Mouse (Mus musculus) kidney, adult 9 months (tissue): ENCODE results near the gene Ada.

ENCODE experiments used
- DNase-seq: peaks from one replicate; pipeline ENCODE4 v3.0.0; 2022

The Ada gene

DNA sequence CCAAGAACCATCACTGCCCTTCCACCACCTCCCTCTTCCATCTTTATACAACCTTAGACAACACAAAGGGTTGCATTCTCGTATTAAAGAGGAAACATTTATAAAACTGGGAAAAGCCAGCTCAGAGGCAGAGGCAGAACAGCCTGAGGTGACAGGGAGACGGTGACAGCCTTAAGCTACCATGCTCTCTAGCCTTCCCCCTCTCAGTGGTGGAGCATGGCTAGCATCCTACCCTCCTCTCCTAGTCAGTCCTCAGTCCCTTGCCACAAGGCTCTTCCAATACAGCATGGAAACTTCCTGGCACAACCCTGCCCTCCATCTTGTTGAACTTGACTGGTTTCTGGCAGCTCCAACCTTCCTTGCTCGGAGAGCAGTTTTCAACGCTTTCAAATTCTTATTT lies 21.7 kb downstream of the Ada start:
- DNase-seq = no peak

DNA sequence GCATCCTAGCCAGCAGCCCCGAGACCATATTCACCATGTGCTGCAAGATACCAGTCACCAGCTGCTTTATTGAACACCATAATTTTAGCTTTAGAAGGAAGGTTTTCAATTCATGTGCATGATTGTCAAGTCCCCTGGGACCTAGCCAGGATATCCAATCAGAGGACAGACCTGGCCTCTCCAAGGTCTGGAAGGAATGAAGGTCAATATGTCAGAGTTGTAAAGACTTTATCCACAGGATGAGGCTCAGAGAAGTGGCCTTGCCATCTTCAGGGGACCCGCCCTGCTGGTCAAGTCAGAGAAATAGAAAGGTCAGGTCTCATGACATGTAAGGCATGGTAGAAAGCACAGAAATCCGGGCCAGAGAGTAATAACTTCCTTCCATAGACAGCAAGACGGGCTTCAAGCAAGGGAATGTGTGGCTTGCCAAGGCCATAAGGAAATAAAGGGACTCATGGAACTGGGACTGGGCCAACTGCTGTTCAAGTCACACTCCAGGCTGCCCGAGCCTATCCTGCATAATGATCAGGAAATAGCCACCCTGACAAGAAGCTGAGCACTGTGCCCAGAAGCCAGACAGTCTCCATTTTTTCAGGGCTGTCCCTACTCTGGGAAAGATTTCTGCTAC lies 23.2 kb downstream of the Ada start:
- peak; percentile 58 for DNase-seq

DNA sequence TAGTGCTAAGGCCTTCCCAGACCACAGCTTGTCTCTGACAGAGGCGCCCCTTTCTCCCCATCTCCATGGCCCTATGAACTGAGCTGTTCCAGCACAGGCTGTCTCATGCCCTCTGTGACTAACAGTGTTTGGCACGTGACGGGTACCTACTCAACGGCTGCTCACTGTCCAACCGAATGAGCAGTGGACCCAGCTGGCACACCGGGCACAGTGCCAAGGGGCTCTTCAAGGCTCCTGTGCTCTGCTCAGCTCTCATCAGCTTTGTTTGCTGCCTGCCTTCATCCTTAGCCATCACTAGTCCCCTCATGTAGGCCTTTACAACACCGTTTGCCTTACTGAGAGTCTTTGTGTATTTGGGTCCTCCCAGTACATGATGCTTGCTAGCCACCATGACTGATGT lies 27.5 kb downstream of the Ada start:
- DNase-seq = no peak

DNA sequence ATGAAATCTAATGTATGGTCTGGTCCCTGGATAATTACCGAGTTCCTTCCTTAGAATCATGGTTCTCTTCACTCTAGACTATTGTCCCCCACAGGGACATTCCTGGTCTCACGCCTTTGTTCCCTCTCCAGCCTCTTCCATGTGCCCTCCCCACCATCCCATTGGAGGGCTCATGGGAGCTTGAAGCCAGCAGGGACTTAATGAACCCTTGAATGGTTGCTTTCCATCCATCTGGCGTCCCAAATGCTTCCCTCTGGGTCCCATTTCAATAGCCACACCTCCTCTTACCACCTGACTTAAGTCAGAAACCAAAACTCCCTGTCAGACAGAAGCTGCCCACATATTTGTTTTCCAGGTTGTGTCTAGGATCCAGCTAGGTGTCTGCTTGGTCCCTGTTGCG lies 30.4 kb downstream of the Ada start:
- no peak for DNase-seq

DNA sequence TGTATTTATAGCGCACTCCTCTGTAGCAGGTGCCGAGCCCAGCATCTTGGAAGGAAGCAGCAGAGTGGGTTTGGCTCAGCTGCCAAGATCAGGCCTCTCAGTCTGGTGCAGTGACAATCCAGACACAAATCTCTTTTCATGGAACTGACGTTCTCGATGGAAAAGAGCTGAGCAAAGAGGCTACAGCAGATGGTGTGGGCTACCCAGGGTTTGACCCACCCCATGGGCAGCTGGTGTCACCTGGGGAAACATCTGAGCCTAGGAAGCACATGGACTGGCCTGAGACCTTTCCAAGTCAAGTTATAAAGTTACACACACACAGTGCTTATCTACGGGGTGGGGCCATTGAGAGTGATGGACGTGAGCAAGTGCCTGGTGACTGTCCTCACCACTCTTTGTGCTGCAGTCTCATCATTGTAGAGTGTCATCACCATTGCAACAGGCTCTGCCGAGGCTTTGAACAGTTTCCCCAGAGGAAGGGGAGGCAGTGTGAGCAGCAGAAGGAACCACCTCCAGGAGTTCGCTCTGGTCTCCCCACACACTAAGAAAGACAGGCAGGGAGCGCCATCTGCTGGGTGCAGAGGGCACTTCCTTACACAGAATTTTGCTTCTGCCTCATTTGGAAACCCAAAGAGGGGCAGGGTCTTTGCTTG lies 31.0 kb downstream of the Ada start:
- peak; percentile 71 for DNase-seq

DNA sequence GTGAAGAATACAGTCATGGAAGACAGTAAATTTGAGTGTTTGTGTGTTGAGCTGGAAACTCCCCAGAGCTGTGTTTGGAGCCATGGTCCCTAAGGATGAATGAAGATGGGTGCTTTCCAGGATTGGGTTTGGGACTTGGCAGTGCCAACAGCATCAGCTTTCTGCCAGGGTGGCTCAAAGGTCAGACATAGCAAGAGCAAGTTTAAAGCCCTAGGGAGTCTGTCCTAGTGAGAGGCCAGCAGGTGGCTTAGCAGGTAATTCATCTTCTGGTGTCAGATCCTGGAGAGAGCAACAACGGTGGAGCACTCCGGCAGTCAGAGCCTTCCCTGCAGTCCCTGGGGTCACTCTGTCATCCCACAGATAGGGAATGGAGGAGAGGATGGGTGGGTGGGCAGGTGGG lies 31.5 kb downstream of the Ada start:
- peak; percentile 57 for DNase-seq

DNA sequence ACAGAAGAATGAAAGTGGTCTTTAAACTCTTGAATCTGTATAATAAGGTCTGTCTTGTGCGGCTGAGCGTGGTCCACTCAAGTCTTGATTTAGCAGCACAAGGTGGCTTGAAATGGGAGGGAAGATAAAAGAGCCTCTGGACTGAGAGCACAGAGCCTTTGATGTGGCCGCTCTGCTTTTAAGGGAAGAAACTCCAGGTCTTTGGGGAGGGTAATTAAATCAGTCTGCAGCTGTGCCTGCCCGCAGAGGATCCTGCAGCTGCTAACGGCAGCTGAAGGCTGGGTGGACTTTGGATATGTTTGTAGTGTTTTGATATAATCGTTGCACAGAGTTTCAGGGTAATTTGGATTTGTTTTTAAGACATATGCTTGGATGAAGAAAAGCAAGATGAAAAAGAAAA lies 33.2 kb downstream of the Ada start:
- DNase-seq = no peak

DNA sequence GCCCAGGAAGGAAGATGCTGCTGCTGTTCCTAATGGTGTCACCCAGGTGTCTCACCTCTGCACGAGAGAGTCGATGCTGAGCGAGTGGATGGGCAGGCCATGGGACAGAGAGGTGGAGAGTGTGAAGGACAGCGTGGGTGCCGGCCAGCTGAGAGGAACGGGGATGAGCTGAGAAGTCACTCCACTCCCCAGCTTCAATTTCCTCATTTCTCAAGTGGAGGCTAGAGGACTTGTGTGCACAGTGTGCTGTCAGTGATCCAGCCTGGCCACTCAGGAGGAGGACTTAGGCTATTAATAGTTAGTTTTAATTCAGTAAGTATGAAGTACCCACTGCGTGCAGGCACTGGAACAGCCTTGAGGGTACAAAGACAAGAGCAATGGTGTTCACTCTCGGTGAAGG lies 33.6 kb downstream of the Ada start:
- no peak for DNase-seq

DNA sequence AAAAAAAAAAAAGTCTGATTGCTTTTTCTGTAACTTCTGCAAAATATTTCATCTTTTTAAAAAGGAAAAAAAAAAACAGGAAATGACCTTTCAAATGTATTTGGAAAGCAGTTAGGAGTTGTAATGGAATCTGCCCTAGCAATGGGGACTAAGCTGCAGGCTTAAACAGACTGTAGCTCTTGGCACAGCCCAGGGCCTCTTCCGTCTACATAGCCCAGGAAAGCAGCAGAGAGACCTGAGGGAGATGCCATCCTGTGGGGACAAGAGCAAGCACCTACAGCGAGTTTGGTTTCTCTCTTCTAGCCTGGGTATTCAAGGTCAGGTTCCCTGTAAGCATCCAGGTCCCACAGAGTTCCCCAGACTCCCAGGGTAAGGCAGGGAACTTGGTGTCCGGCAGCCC lies 36.7 kb downstream of the Ada start:
- no peak for DNase-seq

DNA sequence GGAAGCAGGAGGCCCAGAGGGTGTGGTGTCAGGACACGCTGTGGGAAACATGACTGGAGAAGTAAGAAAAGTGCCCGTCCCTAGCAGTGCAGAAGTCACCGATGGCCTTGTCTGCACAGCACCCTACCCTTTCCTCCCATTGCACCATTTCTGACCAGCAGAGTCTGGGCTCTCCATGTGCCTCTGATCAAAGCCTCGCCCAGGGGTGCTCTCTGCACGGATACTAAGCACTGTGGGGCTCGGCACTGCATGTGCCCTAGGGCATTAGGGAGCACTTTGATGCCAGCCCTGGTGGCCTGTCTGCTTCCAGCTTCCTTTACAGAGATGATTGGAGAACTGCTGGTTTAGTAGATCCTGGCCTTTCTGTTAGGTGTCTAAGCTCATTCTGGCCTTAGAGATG lies 37.2 kb downstream of the Ada start:
- DNase-seq = no peak

DNA sequence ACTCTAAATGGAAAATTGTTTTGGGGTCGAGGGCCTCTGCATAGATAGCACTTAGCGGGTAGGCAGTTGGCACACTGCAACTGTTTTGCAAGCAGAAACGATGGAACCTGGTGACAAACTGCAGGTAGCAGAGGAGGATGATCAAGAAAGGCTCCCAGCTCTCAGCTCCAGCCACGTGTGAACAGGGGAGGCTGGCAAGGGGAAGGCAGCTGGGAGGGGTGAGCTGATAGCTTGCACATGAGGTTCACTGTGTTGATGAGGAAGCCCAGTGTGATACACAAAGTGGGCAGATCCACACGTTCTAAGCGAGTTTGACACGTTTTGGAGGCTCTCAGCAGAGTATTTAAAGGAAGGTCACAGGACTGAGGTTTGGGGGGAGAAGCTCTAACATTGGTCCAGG lies 37.6 kb downstream of the Ada start:
- no peak for DNase-seq

DNA sequence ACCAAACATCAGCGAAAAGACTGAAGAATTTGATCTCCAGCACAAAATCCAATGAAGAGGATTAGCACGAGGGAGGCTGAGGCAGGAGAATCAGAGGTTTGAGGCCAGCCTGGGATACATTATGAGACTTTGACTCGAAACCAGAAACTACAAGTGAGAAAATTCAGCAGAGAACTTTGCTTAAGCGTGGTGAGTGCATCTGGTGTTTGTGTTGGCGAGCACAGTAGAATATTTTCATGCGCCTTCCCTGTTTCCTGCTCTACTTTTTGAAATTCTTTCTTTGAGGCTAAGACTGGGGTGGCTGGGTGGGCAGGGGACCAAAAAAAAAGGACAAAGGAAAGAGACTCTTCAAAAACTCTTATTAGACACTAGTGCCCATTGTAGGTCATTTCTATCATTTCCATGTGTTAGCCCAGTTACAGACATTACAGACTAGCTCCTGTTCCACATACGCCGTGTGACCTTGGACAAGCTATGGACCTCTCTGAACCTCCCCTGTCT lies 38.6 kb downstream of the Ada start:
- DNase-seq = no peak

DNA sequence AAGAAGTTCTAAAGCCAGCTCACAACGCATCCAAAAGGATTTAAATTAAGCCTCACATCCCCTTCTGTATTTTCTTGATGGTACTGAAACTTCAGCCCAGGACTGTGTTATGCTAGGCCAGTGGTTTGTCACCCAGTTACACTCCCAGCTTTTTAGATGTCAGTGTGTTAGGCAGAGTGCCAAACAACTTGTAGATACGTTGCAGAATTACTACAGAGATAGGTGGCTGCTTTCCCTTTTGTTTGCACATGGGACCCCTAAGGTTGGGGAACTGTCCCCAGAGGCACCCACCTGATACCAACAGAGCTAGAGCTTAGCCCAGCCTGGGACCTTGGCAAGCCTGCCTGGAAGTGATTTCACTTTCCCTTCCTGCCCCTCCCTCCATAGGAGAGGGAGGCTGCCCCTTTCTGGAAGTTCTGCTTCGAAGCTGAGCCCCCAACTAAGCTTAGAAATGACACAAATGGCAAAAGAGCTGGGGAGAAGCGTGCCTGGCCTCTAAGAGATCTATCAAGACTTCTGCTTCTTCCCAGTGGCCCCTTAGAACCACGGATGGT lies 39.4 kb downstream of the Ada start:
- DNase-seq = peak; percentile 38

DNA sequence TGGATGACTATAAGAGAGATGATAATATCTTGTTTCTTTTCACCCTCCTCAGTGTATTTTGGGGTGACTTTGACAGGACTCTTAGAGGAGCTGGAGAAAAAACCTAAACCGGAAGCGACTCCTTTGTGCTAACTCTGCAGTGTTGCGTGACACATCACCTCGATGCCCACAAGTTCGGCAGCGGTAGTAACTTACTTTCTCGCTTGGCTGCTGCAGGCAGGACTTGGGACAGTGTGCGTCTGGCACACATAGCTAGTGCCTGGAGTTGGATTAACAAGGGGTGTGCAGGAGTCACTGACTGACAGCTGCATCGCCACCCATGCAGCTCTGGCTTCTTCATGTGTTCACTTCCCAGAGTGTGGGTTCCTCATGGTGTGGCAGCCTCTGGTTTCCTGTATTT lies 40.0 kb downstream of the Ada start:
- no peak for DNase-seq

DNA sequence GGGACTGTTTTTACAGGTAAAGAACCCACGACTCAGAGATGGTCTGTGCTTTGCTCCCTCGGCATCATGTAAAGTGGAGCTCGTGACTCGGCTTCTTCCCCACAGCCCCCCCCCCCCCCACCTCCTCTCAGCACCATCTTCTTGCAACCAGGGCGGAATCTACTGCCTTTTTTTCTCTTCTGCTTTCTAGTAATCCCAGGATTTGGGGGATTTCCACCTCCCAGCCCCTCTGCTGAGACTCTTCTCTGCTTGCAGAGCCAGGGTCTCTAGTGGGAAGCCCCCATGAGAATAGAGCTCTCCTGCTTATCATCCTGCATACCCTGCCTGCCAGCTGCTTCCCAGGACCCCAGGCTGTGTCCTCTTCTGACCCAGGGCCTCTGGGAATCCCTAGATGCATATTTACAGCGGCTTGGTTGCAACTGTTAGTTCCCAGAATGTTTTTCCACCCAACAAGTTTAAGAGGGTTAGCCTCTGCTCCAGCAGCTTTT lies 41.2 kb downstream of the Ada start:
- DNase-seq = no peak

DNA sequence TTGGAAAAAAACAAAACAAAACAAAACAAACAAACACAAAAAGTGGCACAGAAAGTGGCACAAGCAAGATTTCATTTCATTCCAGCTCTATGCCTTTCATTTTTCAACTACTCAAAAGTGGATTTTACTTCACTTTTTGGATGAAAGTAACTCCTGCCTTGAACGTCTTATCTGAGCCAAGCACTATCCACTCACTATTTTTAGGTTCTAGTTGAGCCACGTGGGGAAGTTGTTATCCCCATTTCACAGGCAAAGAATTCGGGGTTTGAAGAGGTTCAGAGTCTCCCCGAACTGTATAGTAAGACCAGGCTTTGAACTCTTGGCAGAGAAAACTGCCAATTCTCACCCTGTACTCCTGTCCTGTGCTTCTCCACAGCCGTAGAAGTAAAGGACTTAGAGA lies 41.7 kb downstream of the Ada start:
- no peak for DNase-seq

DNA sequence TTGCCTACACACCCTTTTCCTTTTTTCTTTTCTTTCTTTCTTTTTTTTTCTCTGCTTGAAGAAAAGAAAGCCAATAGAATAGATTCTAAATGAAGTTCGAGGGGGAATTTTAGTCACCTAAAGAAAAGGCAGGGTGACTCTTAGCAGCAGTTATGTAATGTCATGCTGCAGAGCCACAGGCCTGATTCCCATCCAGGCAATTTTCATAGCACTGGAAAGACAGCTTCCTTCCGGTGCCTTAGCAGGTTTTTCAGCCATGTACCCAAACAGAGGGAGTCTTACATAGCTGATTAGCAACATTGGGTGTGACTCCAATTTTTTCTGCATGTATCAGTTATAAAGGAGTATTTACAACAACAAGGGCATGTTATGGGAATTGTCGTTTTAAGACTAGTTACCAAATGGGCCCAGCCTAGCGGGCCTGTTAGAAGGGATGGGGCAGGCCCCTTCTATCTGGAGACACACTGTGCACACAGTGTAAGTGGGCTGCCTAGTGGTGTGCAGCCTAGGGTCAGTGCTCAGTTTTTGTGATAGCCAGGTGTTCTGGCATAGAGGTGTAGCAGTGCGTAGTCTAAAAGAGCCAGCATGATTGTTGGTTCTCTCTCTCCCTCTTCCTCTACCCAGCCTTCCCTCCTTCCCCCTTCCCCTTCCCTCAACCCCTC lies 46.3 kb downstream of the Ada start:
- DNase-seq = no peak

DNA sequence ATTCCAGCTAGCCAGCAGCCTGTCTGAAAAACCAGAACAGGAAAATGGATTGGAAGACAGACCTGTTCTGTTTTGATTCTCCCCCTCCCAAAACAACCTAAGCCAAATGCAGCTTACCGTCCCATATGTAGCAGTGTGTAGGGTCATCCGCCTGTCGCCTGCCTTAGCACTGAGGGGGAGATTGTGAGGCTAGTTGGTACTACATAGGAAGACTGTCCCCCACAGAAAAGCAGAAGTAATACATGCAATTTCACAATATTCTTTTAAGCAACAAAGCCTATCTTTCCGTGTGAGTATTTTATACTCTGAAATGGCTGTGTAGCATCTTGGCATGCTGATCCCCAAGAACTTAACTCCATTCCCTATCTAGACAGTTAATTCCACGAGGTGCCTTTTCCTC lies 47.1 kb downstream of the Ada start:
- DNase-seq = no peak

DNA sequence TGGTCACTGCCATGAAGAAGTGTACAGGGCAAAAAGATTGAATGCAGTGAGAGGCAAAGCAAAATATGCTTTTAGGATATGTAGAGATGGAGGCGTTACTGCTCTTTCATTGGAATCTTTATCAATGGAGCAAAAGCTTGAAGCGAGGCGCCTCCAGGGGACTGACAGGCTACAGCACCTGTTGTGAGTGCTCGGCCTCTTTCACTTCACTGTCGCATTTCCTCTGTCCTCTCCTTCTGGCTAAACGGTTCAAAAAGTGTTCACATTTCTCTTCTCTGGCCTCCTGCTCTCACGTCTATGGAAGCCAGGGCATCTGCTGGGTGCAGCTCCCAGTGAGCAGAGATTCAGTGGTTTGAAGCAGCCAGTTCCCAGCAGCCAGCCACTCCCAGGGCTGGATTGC lies 47.6 kb downstream of the Ada start:
- DNase-seq = no peak

DNA sequence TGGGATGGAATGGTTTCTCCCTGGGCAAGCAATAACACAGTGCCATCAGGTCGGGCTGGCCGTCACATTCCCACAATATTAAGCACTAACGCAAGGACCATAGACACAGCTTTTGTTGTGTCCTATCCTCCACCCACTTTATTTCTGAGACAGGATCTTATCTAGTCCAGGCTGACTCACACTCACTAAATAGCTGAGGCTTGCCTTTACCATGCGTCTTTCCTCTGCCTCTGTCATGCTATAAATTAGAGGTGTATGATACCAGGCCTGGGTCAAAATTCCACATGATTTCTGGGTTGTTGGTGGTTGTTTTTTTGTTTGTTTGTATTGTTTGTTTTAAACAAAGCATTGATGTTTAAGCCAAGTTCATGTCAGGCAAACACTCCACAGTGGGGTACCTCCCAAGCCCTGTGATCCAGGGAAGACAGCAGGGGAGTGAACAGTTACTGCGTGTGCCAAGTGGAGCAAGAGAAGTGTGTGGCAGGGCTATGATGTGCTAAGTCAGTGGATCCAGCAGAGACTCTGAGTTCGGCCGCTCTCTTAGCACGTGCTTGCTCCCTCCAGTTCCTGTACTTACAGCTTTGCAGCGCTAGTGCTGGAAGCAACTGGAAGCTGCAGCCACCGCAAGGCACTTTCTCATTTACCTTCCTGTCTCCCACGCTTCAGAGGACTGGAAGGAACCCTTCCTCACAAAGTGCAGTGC lies 50.8 kb downstream of the Ada start:
- DNase-seq = no peak

DNA sequence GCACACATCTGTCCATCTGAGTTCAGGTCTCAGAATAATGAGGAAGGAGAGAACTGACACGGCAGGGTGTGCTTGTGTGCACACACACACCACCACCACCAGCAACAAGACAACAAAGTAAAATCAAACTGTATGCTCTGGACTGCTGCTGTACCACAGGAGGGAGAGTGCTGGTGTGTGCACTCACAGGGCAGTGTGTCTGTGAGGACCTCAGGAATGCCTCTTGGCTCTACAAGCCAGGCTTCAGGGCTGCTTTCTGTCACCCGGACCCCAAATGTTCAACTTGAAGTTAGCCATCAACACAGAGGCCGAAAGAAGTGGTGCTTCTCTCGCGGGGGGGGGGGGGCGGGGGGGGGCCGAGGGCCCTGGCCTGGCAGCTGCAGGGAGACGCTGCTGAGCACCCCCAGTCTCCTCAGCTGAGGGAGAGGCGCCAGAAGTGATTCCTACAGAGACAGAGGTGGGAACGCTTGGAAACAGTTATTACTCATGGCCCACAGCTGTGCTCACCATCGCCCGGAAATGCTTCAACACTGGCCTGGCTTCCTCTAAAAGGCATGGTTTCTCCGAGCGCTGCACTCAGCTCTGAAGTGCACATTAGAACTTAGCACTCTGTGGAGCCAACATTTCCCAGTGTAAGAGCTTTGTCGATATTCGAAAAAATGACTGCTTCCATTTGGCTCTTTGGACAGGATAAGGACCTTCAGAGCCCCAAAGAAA lies 52.1 kb downstream of the Ada start:
- DNase-seq = no peak

DNA sequence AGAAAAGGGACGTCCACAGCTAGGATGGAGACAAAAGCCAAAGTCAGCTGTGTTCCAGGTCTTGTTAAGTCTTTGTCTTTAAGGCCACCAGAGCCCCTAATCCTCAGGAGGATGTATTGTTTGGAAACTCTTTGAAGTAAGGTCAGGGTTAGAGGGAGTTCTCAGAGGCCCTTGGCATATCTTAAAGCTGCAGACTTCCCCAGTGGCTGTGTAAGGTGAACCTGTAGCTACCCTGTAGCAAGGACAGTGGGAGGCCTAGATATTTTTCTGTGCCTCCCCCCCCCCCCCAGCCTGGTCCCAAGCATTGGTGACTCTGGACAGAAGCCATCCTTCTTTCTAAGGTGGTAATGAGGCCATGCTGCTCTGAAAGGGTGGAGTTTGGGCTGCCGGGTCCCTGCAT lies 53.3 kb downstream of the Ada start:
- DNase-seq = no peak
